Mouse (Mus musculus): ENCODE measurements around the gene Rasal2.

Gene Rasal2

DNA sequence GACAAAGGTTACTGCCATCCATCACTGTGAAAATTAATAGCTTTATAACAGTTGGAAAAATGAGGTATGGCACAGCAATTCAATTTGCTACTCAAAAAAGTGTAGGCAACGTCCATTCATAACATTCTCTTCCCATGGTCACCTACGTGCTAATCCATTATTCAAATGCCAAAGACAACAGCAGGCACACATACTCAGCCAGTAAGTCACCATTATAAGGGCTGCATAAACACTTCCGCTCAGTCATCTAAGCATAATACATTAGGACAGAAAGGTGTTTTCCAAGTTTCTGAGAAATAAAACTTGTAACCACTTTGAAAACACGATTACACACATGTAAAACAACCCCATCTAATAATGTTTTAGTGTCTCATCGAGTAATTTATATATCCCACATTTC is 44.1 kb downstream of the Rasal2 start:
- in situ Hi-C loops (cut with MboI, MseI): no loop called here

DNA sequence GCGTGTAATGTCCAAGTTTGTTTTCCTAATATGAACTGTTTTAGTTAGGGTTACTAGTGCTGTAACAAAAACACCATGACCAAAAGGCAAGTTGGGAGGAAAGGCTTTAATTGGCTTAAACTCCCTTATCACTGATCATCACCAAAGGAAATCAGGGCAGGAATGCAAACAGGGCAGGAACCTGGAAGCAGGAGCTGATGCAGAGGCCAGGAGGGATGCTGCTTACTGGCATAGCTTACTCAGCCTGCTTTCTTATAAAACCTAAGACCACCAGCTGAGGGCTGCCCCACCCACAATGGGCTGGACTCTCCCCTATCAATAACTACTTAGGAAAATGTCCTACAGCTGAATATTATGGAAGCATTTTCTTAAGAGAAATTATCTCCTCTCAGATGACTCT is 65.7 kb downstream of the Rasal2 start:
- in situ Hi-C loops (cut with MboI, MseI): no loop called here

DNA sequence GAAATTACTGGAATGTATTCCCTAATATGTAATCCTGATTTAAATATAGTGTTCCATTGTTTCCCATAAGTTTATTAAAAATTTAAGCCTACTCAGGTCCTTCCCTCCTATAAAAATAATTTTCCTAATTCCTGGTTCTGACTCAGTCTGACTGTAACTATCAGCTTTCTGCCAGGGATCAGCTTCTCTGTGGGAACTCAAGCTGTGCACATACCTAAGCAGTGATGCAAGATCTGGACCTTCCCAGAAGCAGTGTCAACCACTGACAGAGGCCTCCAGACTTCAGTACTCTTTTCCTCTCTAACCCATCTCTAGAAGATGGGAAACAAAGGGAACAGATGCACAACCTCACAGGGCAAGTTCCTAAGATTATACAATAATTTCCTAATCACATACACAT is 68.9 kb downstream of the Rasal2 start:
- in situ Hi-C loops (cut with MboI, MseI): no loop called here

DNA sequence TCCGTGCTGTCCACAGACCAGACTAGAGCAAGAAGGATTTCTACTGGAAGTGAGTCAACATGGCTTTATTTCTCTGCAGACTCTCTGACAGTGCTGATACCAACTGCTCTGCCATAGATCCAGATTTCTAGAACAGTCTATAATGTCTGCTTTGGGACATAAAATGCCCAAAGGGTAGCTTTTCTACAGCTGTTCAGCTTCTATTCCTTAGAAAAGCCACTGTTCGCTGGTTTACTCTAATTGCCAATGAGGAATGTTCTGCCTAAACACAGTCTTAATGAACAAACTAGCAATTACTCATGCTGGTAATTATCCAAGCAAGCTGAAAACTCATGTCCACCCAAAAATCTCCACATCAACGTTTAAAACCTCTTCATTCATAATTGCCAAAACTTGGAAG is 77.6 kb downstream of the Rasal2 start:
- in situ Hi-C loops (cut with MboI, MseI): no loop called here

DNA sequence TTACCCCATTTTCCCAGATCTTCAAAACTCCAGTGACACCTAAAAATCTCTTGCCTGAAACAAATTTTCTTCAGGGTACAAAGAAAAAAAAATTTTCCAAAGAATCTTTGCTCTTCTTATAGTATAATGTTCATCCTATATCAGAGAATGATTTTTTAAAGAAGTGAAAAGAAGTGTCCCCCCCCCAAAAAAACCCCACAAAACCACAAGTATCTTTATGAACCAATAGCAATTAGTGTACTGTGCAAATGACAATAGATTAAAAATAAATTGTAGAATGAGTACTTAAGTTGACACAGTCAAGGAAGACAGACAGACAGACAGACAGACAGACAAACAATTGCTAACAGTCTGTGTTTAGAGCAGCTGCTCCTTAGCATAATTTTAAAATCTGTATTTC is 84.3 kb downstream of the Rasal2 start:
- in situ Hi-C loops (cut with MboI, MseI): no loop called here

DNA sequence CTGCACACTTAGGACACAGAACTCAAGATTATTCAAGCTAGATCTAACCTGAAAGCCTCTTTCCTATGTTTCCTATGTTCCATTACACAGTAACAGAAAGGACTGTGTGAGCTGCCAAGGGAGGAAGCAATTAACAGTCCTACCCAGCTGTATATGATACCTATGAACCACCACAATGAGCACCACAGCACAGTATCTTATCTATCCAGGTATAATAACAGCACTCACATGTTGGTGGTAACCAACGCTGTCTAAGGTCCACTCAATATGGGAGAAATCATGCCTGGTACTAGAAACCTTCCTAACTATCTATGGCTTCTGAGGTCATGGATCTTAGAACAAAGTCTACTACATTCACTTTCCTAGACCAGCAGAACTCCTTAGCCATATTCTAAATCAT is 89.3 kb downstream of the Rasal2 start:
- in situ Hi-C loops (cut with MboI, MseI): no loop called here

DNA sequence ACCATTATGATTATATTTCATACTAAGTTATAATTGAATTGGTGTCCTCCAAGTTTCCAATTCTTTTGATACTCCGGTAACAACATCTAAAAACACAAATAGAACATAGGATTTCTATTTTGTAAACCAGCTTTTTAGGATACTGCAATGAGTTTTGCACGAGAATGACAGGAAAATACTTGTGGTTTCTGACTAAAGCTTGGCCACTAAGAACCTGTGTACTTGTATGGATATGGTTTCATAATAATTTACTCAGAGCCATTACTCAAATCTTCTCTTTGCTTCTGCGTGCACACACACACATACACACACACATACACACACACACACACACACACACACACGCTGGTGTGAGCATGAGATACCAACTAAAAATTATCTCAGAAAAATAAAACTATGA is 93.5 kb downstream of the Rasal2 start:
- in situ Hi-C loops (cut with MboI, MseI): no loop called here

DNA sequence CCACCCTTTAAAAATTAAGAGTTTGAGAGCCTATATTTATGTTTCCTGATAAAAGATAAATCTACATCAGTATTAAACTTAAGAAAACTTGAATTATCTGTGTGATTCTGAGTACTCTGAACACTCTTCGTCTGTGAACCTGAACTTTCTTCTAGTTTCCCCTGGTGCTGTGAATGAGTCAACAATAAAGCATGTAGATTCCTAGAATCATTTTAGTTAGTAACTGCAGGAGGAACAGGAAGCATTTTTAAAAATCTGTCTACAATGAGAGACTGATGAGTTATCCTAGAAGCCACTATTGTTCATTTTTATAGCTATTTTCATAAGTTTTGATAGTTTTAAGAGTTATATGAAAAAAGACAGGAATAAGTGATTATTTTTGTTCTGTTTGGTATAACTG is 111.1 kb downstream of the Rasal2 start:
- in situ Hi-C loops (cut with MboI, MseI): no loop called here

DNA sequence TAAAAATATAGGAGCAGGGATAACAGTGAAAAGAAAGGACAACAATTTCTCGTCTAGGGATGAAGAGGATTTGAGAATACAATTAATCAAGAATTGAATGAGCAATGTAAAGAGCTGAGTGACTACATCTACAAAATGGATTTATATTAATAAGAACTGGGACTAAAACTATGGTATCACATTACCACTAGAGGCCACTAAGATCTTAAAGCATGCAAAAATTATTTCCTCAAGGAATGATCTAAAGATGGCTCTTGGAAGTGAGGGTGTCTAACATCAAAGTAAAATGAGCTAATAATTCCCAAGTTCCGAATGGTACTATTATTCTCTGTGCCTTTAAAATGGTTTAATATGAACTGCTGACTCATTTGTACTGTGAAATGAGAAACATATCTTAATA is 112.8 kb downstream of the Rasal2 start:
- in situ Hi-C loops (cut with MboI, MseI): no loop called here

DNA sequence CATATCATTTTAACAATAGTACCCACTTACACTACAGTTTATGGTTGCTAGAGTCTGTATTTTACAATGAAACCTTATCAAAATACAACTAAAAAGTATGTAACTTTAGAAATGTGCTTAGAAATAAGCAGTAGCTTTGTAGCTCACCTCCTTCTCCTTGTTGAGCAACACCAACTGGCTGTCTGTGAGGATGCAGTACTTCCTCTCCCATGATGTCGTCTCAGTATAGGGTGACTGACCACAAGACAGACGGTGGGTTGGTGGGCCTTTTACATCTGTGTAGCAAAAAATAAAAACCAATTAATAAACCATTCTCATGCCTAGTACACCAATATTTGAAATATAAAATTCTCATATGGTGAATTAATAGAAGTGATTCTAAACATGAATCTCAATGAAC is 113.4 kb downstream of the Rasal2 start:
- in situ Hi-C loops (cut with MboI, MseI): no loop called here

DNA sequence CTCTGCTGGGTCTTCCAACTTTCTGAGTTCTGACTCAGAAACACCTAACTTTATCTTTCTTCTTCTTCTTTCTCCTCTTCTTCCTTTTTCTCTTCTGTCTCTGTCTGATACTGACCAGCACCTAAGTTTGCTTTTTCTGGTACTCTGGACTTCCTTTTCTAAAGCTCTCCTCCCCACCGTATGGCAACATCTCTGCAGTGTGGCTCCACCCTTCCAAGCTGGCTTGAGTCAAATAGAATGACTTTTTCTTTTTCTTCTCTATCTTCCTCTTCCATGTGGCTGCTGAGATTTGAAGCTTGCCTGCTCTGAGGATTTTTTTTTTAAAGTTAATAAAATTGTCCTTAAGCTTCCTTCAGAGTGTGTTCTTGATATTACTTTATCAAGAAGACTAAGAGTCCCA is 115.3 kb downstream of the Rasal2 start:
- in situ Hi-C loops (cut with MboI, MseI): no loop called here

DNA sequence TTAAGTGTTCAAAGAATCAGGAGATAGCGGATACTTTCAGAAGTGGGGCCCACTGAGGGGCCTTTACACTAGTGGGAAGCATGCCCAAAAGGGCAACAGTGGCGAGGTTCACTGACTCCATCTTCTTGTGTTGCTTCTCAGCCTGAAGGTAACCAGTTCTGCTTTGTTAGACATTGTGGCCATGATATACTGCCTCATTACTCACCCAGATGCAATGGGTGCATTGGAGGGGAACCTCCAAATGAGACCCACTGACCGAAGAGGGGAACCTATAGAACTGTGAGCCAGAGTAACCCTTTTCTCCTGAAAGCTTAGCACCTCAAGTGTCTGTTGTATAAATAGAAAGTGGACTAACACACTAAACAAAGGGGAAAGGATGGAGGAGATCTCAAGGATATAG is 116.5 kb downstream of the Rasal2 start:
- in situ Hi-C loops (cut with MboI, MseI): no loop called here

DNA sequence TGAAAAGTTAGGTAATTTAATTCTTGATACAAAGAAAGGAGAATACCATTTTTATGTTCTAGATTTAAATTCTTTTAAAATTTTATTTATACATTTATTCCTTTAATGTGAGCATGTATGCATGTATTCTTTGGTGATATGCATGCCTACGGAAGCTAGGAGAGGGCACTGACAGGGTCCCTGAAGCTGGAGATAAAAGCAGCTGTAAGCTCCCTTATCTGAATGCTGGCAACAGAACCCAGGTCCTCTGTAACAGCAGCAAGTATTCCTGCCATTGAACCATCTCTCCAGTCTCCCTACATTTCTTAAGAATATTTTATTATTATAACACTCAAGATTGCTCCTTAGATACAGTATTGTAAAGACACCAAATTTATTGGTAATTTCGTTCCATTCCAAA is 122.2 kb downstream of the Rasal2 start:
- in situ Hi-C loops (cut with MboI, MseI): no loop called here

DNA sequence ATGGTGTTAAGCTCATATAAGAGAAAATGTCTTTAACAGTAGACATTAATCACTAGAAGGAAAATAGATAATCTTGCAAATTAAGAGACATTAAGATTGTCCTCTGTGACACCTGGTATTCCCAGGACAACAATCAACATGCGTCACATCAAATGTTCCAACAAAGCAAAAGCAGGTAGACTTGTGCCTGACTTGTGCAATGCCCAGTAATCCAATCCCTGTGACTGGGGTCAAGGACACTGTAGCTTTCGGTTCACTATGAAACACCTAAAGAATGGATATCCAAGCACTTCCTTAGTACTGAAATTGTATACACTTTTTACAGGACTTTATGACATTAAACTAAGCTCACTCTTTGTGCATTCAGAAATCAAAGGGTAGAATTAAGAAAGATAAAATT is 123.1 kb downstream of the Rasal2 start:
- in situ Hi-C loops (cut with MboI, MseI): no loop called here

DNA sequence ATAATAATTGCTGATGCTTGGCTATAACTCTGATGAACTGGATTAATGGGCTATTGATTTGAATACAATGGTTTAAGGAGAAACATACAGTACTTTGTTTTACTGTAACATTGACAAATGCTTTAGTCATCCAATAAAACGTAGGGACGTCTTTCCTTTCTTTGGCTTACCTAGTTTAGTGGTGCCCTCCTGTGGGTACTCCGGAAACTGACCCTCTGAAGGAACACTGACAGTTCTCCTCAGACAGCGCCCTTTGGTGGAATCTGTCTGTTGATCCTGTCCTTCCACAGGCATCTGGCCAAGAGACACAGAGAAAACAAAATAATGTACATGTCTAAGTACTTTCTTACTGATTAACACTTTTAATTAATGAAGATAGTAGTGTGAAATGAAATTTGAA is 125.8 kb downstream of the Rasal2 start:
- in situ Hi-C loops (cut with MboI, MseI): no loop called here

DNA sequence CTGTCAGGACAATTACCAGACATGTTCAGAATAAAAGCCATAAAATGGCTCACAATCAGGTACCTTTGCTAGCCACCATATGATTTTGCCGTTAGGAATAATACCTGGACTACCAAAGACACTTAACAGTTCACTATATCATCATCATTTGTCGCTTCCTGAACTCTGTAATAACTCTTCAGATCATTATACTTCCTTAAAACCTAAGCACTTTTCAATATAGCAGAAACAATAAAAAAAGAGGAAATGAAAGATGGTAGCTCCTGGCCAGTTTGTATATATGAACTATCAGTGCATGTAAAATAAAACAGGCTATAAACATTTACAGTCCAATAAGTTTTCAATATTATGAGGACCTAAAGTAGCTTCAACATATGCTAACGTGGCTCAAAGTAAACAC is 127.0 kb downstream of the Rasal2 start:
- in situ Hi-C loops (cut with MboI, MseI): no loop called here

DNA sequence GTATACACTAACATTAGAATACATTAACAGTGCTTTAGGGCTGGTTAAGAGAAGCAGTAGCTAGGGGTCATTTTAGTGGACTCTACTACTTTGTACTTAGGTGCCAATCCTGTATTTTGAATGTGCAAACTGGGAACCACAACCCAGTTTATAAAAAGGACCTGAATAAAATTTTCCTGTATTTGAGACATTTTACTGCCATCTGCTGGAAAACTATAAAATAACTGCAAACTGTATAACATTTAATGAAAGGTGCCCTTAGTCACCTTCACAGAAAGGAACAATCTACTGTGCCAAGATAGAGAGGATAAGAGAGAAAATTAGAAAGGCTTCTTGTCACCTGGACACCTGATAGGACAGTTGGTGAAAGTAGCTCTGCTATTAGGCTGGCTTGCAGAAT is 131.6 kb downstream of the Rasal2 start:
- in situ Hi-C loops (cut with MboI, MseI): no loop called here

DNA sequence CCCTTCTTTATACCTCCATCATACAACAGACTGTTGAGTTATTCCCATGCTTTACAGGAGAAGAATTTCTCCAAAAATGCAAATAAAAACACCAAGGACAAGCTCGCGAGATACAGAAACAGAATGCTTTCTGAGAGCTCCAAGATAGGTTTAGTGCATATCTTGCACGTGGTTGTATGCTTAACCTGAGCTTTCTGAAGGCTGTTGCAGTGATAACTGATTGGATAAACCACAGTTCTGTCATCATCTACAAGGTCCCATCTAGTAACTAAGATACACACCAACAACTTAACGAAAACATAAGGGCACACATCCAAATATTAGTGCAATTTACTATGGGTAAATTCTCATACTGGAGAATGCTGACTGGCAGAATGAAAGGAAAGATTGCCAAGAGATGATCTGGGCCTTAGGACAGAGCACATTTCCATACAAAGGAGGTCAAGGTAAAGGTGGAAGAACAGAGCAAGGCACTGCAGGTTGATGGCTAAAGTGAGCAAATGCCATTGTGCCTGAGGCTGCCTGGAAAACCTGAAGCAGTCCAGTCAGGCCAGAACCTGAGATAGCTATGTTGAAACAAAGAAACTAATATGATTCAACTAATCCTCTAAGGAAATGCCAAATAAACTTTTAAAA is 136.6 kb downstream of the Rasal2 start:
- in situ Hi-C loops (cut with MboI, MseI): no loop called here

DNA sequence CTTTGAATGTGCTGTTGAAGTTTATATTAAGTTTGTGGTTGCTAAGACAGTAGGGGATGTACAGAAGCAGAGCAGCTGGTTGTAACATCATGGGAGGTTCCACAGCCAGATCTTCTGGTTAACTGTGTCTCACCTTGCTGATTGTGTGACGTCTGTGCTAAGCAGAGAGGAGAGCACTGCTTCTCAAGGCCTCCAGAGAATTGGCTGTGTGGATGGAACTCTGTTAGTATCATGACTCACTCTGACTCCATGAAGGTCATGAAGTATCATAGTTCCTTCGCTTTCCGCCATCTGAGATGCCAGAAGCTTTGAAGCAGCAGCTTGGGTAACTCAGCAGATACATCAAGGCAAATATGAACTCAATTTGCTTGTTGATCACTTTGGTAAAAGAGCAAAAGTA is 144.5 kb downstream of the Rasal2 start:
- in situ Hi-C loops (cut with MboI, MseI): no loop called here

DNA sequence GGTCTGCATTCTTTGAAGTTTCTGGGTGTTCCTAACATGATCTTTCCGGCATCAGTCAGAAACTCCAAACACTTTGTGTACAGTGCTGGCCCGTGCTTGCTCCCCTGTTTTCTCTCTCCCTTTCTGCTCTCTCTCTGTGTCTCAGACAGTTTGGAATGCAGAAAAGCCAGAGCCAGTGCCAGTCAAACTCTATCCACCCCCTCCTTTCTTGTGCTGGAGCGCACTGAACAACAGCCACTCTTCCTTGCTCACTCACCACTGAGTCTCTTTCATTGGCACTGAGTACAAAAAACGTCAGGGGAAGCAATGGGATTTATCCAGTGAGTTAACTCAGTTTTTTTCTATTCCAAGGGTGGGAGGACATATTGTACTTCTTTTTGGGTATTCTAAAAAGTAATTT is 155.8 kb downstream of the Rasal2 start:
- in situ Hi-C loops (cut with MboI, MseI): no loop called here

DNA sequence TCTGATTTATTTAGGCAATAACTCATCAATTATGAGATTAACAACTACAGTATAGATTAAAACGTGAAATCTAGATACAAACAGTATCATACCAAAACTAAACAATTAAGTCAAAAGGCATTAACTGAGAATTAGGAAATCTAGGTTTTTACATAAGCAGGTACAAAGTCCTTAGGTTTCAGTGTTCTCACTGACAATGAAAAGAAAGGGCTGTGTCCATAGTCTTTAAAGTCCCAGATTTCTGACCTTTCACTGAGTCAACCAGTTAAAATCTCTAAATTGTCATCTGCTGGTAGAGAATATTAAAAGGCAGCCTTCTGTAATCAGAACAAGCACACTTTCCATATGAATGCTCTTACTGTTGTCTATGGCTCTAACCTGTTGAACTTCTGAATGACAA is 156.6 kb downstream of the Rasal2 start:
- in situ Hi-C loops (cut with MboI, MseI): no loop called here

DNA sequence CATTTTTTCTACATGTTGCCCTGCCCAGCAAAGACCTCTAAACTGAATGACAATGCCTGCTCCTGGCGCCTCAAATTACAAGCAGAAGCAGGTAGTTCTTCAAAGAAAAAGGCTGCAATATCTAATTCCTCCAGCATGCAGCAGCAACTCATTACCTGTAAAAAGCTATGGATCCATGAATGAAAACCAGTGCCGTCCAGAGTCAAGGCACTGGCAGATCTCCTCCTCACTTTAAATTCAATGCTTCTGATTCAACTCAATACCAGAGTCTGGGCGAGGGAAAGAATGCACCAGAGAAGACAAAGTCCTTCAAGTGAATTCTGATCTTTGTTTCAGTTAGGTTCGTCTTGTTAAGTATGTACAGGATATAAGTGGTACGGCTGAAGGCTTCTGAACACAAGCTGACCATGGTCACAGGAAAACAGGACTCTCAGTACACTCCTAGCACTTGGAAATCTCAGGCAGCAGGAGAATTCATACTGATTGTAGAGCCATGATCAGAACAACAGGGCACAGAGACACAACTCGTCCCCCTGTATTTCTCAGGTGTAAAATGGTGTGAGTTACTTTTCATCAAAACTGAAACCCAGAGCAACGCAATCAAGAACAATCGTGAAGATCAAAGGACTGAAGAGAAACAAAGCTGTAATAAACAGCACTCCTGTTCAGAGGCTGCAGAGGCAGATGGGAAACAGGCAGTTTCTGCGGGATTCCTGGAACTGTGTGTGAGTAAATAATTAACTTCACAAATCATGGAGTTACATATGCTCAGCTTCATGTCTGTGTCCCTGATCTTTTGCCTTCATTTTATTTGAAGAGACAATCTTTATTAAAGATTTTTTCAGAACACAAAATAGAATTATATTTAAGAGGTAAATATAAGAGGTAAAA is 158.6 kb downstream of the Rasal2 start:
- in situ Hi-C loops (cut with MboI, MseI): no loop called here

DNA sequence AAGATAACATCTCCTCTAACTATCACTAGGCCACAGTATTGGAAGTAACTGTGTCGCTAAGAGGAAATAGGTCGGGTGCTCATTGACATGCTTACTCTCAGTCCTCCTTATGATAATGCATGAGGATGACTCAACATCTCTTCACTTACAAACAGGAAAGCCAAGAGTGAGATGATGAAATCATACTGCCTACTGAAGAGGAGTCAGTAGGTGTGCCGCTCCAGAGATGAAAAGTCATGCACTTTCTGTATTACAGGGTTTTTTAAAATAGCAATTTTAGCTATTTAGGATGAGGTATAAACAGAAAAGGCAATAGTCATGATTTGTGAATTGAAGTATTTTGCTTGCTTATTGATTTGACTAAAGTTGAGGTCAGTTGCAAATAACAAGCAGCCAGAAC is 164.3 kb downstream of the Rasal2 start:
- in situ Hi-C loops (cut with MboI, MseI): no loop called here

DNA sequence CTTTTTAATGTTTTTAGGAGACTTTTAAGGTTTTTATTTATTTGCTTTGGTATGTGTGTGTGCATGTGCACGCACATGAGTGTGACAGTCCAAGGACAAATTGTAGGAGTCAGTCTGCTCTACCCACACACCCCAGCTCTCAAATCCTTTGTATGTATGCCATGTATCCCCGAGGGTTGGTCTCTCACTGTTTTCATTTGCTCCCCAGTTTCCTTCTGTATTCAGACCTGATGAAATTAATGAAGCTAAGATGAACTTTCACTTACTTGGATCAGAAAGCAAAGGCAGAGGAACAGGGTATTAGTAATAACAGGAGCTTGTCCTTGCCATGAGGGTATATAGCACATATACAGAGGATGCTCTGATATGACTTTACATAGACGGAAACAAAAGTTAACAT is 165.1 kb downstream of the Rasal2 start:
- in situ Hi-C loops (cut with MboI, MseI): no loop called here
